Mouse (Mus musculus) E14TG2a.4 (cell line): ENCODE data around the gene Iqub.

ENCODE experiments used
- CTCF ChIP-seq: conservative IDR thresholded peaks from 2 replicates; pipeline ENCODE4 v1.5.1; 2014; ENCODE audit warnings: low read length
- NANOG ChIP-seq: IDR thresholded peaks from 2 replicates; pipeline ENCODE4 v1.6.1; 2014; ENCODE audit warnings: borderline replicate concordance, low read length, mixed read lengths

GRCm38 (mm10) chr6:24552046-24552445 lies 37.2 kb upstream of the Iqub start:
- TF ChIP-seq CTCF (no peak), NANOG (no peak)
